Mouse (Mus musculus) G1E (cell line): ENCODE results near the gene Dnajc11.

Source experiments
- CTCF ChIP-seq: IDR thresholded peaks from 2 replicates; pipeline ENCODE4 v1.5.1; 2012; ENCODE audit warnings: low read depth, low read length, inconsistent platforms, mixed read lengths
- GATA1 ChIP-seq: IDR thresholded peaks from 2 replicates; pipeline ENCODE4 v1.6.1; 2012; ENCODE audit warnings: borderline replicate concordance, low read length, inconsistent platforms, mixed read lengths
- GATA2 ChIP-seq: IDR thresholded peaks from 2 replicates; pipeline ENCODE4 v1.6.1; 2012; ENCODE audit warnings: low read depth, low read length, inconsistent platforms, borderline replicate concordance
- POLR2AphosphoS5 ChIP-seq: IDR thresholded peaks from 2 replicates; pipeline ENCODE4 v1.6.1; 2012; ENCODE audit warnings: low read depth, low read length, inconsistent platforms; ENCODE audit not compliant: insufficient replicate concordance
- TAL1 ChIP-seq: conservative IDR thresholded peaks from 2 replicates; pipeline ENCODE4 v1.6.1; 2012; ENCODE audit warnings: low read depth, low read length, inconsistent platforms, mixed read lengths

DNA sequence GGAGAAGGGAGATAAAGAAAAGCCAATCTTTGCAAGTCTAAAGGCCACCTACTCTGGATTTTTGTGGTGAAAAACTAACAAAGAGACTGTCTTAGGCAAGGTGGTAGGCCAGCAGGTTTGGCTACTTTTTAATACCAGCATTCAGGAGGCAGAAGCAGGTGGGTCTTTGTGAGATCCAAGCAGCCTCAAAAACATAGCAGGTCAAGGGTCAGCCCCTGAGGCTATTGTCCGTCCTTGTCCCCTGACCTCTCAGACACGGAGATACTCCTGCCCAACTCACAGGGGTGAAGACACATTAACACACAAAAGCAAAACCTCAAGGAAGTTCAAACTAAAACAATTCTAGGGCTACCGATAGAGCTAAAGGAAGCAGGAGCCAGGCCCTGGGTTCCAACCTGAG is 73.3 kb downstream of the Dnajc11 start:
- TF ChIP-seq GATA2 (no peak), CTCF (no peak), GATA1 (no peak), TAL1 (no peak), POLR2AphosphoS5 (no peak)
